Mouse (Mus musculus): ENCODE measurements around the gene Man2a2.

DNA sequence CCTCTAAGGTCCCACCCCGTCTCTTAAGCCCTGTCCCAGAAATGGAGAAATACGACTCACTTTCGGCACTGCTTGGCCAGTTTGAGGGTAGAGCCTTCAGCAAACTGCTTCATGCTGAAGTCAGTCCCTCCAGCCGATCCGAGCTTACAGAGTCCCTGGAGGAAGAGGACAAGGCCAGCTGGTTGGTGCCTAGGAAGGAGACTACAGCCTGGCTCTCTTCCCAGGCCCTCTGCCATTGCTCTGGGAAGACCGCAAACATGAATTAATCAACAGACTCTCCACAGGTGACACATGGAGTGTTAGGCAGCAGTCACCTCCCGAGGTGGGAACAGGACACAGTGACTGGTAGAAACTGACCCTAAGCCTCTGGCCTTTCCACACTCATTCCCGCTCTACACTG lies 40.9 kb downstream of the Man2a2 start:
- TF ChIP-seq CTCF (IDR thresholded peaks at IDR 0.05; ENCODE audit: insufficient read depth, low read length) (no peak), POLR2A (IDR thresholded peaks at IDR 0.05; ENCODE audit: borderline replicate concordance, extremely low read depth, low read depth, low read length) (no peak)
